Mouse (Mus musculus) heart, adult 8-10 months (tissue): ENCODE measurements around the gene Usf3. TPM values are rescaled to one million over a fixed set of nuclear protein-coding genes. Genes with fewer than 3 reads are reported as not detected.

ENCODE experiments used
- DNase-seq: peaks from one replicate; pipeline ENCODE4 v3.0.0; 2022; ENCODE audit warnings: low spot score
- total RNA-seq, 4 experiments: library from RNA; stranded (reverse); gene quantifications; 2 replicates each; pipeline ENCODE4 v1.2.4; 2022

Gene Usf3
- total RNA-seq, 4 experiments from 2014 or later: 15.6 to 22.2 (median 17.3) TPM

- DNase-seq: no peak
These were observed 1.0 kb downstream of the Usf3 start for GRCm38 (mm10) chr16:44173966-44174530.

- DNase-seq: no peak
These were observed 2.0 kb downstream of the Usf3 start for GRCm38 (mm10) chr16:44175001-44175400.

- DNase-seq: no peak
These were observed 3.5 kb downstream of the Usf3 start for GRCm38 (mm10) chr16:44176511-44176910.

GRCm38 (mm10) chr16:44178555-44178954 is 5.5 kb downstream of the Usf3 start:
- no peak for DNase-seq

GRCm38 (mm10) chr16:44182597-44182996 is 9.6 kb downstream of the Usf3 start:
- no peak for DNase-seq

- DNase-seq: no peak
These were observed 11.7 kb downstream of the Usf3 start for GRCm38 (mm10) chr16:44184769-44185168.

GRCm38 (mm10) chr16:44187172-44187571 is 14.1 kb downstream of the Usf3 start:
- DNase-seq: no peak

- no peak for DNase-seq
These were observed 15.7 kb downstream of the Usf3 start for GRCm38 (mm10) chr16:44188766-44189165.

GRCm38 (mm10) chr16:44190032-44190431 is 17.0 kb downstream of the Usf3 start:
- DNase-seq: no peak

GRCm38 (mm10) chr16:44190968-44191367 is 17.9 kb downstream of the Usf3 start:
- DNase-seq: no peak

- no peak for DNase-seq
These were observed 26.1 kb downstream of the Usf3 start for GRCm38 (mm10) chr16:44199066-44199703.

GRCm38 (mm10) chr16:44200146-44200545 is 27.1 kb downstream of the Usf3 start:
- DNase-seq: no peak

- DNase-seq: peak; percentile 19
These were observed 31.3 kb downstream of the Usf3 start for GRCm38 (mm10) chr16:44204331-44204730.

GRCm38 (mm10) chr16:44205973-44206372 is 32.9 kb downstream of the Usf3 start:
- no peak for DNase-seq

- DNase-seq: no peak
These were observed 37.4 kb downstream of the Usf3 start for GRCm38 (mm10) chr16:44210156-44211053.

- DNase-seq: no peak
These were observed 38.0 kb downstream of the Usf3 start for GRCm38 (mm10) chr16:44211054-44211414.

GRCm38 (mm10) chr16:44212703-44213102 is 39.7 kb downstream of the Usf3 start:
- DNase-seq: no peak

- DNase-seq: peak; percentile 53
These were observed 42.5 kb downstream of the Usf3 start for GRCm38 (mm10) chr16:44215513-44215912.

GRCm38 (mm10) chr16:44216417-44216816 is 43.4 kb downstream of the Usf3 start:
- DNase-seq: no peak

- DNase-seq: peak; percentile 30
These were observed 48.4 kb downstream of the Usf3 start for GRCm38 (mm10) chr16:44221463-44221862.

GRCm38 (mm10) chr16:44226706-44227291 is 53.8 kb downstream of the Usf3 start:
- DNase-seq: no peak

GRCm38 (mm10) chr16:44233019-44233418 is 60.0 kb downstream of the Usf3 start:
- DNase-seq: no peak
